Mouse (Mus musculus): ENCODE data around the gene Kank1.

- TF ChIP-seq CTCF (IDR thresholded peaks at IDR 0.05; ENCODE audit: insufficient read depth, low read depth, low read length) (no peak), POLR2A (IDR thresholded peaks at IDR 0.05; ENCODE audit: insufficient read depth, low read depth, low read length) (no peak)
These were observed 172.5 kb downstream of the Kank1 start for GRCm38 (mm10) chr19:25409239-25409638.

Data from olfactory bulb, adult 2 months (tissue).